Mouse (Mus musculus): Measurements from ENCODE around the gene Tlr13.
"Not testable (repeated sequence)": the region's sequence is repeated elsewhere in the genome, so short reads cannot be mapped to it uniquely, and the experiment has no call there.

Tlr13 gene

GRCm38 (mm10) chrX:106186713-106187649 is 44.0 kb downstream of the Tlr13 start, which contains the start of gene Pgk1:
Gene Pgk1, plus strand, starts transcription at chrX:106187100.
- peak; percentile 80 for DNase-seq

GRCm38 (mm10) chrX:106187737-106188136 is 44.7 kb downstream of the Tlr13 start:
- peak; percentile 3 for DNase-seq

DNA sequence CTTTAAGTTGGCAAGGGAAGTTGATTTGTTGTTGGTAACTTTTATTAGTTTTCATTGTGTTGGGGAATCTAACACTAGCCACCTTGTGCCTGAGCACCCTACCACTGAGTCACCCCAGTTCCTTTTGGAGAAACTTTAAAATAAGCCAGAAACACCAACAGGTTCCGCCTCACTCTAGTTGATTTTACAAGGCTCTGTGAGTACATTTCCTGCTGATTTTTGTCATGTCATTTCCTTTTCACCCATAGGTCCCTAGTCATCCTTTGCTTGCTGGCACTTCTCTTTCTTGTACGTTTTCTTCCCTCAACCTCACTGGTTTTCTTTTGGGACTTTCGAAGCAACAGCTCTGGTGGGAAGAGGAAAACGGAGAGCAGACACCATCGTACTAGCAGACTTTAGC is 46.4 kb downstream of the Tlr13 start:
- no peak for DNase-seq

DNA sequence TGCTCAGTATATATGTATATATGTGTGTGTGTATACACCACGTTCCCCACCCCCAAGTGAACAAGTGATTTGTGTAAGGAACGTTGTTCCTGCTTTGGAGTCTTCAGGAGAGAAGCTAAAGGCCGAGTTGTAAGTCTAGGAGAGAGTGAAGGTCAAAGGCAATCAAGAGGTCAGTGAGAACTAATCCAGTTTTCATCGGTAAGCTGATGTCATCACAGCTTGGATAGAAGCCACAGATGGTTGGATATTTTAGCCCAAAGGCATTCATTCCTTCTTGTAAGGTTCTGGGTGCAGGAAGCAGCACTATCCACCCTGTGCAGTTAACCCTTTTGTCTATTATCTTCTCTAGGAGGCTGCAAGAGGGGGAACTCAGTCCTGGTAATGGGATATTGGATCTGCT is 47.1 kb downstream of the Tlr13 start:
- DNase-seq = no peak

DNA sequence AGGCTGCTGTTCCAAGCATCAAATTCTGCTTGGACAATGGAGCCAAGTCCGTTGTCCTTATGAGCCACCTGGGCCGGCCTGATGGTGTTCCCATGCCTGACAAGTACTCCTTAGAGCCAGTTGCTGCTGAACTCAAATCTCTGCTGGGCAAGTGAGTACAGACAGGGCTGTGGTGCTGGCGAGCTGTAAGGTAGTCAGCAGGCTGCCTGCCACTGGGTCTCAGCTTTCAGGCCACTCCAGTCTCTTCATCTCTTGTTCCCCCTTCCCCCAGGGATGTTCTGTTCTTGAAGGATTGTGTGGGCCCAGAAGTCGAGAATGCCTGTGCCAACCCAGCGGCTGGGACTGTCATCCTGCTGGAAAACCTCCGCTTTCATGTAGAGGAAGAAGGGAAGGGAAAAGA is 51.4 kb downstream of the Tlr13 start:
- not testable (repeated sequence) for DNase-seq

GRCm38 (mm10) chrX:106197308-106197707 is 54.3 kb downstream of the Tlr13 start:
- no peak for DNase-seq

DNA sequence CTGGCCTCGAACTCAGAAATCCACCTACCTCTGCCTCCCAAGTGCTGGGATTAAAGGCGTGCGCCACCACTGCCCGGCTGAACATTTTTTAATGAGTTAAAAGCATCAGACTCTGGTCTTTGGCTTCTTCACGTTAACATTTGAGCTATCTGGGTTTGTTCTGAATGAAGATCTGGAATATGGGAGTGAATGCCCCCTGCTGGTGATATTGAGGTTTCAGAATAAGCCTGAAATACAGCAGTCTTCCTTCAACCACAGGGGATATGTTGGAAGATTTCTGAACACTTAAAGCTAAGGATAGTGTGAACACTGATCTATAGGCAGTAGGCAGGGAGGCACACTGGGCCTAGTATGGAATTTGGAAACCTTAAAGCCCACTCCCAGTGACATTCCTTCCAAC is 55.9 kb downstream of the Tlr13 start:
- no peak for DNase-seq

- no peak for DNase-seq
Measured at GRCm38 (mm10) chrX:106209100-106209499, 66.1 kb downstream of the Tlr13 start.

Data from right cerebral cortex, postnatal 14 days (tissue).